Mouse (Mus musculus) macrophage (primary cell): ENCODE data around the gene Calhm3. TPM values are rescaled to one million over a fixed set of nuclear protein-coding genes. Genes with fewer than 3 reads are reported as not detected.

Experiments used
- H3K27ac ChIP-seq: fragments of 350-480 bp; formaldehyde crosslinking; 2 replicates; pipeline ENCODE4 v1.9.0; 2021
- H3K36me3 ChIP-seq: fragments of 350-480 bp; formaldehyde crosslinking; 2 replicates; pipeline ENCODE4 v1.9.0; 2021; ENCODE audit errors: inconsistent target
- H3K4me3 ChIP-seq: fragments of 350-480 bp; formaldehyde crosslinking; 2 replicates; pipeline ENCODE4 v1.9.0; 2021; ENCODE audit errors: inconsistent target
- H3K79me2 ChIP-seq: fragments of 350-480 bp; formaldehyde crosslinking; 2 replicates; pipeline ENCODE4 v1.9.0; 2021; ENCODE audit errors: inconsistent target
- WGBS: methylation state at CpG from one replicate; pipeline ENCODE4 v1.1.7; 2026; ENCODE audit warnings: inconsistent platforms; ENCODE audit not compliant: missing documents; 5-methylcytosine and 5-hydroxymethylcytosine counted together
- polyA plus RNA-seq: library from polyadenylated mRNA; stranded (reverse); fragments of 250-400 nt; gene quantifications from 3 replicates; pipeline ENCODE4 v1.2.4, GENCODE M21; 2018; ENCODE audit warnings: inconsistent platforms

Calhm3 gene
- polyA plus RNA-seq, 1 experiment from 2014 or later: not detected

DNA sequence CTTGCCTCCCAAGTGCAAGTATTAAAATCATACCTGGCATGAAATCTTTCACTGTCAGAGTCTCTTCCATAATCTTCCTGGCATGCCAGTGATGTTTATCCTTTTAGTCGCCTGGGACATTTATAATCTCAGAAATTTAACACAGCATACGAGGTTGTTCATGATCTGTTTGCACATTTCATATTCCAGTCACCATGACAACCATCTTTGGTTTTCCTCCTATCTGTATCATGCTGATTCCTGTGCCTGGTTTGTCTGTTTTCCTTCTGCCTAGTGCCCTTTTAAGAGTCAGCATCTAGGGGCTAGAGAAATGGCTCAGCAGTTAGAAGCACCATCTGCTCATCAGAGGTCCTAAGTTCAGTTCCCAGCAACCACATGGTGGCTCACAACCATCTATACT, 38.9 kb downstream of the Calhm3 start:
- no peak overlapping the region for H3K4me3 ChIP-seq
- H3K36me3 ChIP-seq: peaks cover 49% of the 10 kb centered on the region
- H3K27ac ChIP-seq: no peak overlapping the region
- no peaks in the 10 kb centered on the region for H3K79me2 ChIP-seq
- WGBS: 88% methylated on average over 2 of the region's 2 CpGs

DNA sequence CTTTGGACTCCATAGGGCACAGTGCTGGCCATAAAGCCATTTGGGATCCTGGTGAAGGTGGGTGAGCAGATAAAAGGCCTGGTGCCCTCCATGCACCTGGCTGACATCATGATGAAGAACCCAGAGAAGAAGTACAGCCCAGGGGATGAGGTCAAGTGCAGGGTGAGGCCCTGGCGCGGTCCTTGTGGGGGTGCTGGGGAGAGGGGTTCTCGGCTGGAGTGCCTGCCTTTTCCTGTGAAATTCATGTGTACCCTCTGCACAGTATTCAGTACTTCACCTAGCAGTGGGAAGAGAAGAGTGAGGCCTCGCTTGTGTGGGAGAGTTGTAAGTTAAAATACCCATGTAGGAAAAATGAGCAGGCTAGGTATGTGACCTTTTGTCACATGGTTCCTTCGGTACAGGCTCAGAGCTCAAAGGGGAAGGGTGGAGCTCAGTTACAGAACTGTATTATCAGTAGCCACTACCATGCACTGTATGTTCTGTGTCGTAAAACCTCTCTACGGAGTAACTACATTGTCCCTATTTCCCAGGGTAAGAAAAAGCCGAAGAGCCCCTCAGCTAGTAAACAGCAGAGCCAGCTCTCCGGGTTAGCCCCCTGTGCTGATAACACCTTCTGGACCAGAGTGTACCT, 52.8 kb downstream of the Calhm3 start:
- H3K36me3 ChIP-seq: peaks cover 94% of the 10 kb centered on the region
- 96% methylated on average over 9 of the region's 9 CpGs for WGBS
- H3K79me2 ChIP-seq: no peaks in the 10 kb centered on the region

More for the DNA sequence above, 52.8 kb downstream of the Calhm3 start:
- no peak overlapping the region for H3K4me3 ChIP-seq
- no peak overlapping the region for H3K27ac ChIP-seq

Other genes starting within 250 kb of the Calhm3 start
- gene Ina, start 143.1 kb downstream of the Calhm3 start, polyA plus RNA-seq: not detected in 3 replicates
- 37.6 to 49.9 TPM (median 47.8 TPM) in 3 replicates for gene Nt5c2, start 142.6 kb downstream of the Calhm3 start, polyA plus RNA-seq
- gene Pcgf6, start 106.9 kb downstream of the Calhm3 start, polyA plus RNA-seq: 4.3 to 11.3 TPM (median 6.7 TPM) in 3 replicates
- 3.1 to 3.3 TPM (median 3.2 TPM) in 3 replicates for gene Taf5, start 90.0 kb downstream of the Calhm3 start, polyA plus RNA-seq
- 471 to 670 TPM (median 529 TPM) in 3 replicates for gene Usmg5, start 67.1 kb downstream of the Calhm3 start, polyA plus RNA-seq
- gene Pdcd11, start 67.0 kb downstream of the Calhm3 start, polyA plus RNA-seq: 9.7 to 16.3 TPM (median 12.2 TPM) in 3 replicates
- 9.2 to 20.5 TPM (median 12.1 TPM) in 3 replicates for gene Calhm2, start 19.5 kb downstream of the Calhm3 start, polyA plus RNA-seq
- not detected in 3 replicates for gene Calhm1, start 13.5 kb downstream of the Calhm3 start, polyA plus RNA-seq
- 0.17 to 0.48 TPM (median 0.21 TPM) in 3 replicates for gene Neurl1a, start 21.1 kb upstream of the Calhm3 start, polyA plus RNA-seq